Mouse (Mus musculus) hindlimb bud, embryonic 11.5 days (tissue): Measurements from ENCODE around the gene Gm20869.
"Not testable (repeated sequence)": the region's sequence is repeated elsewhere in the genome, so short reads cannot be mapped to it uniquely, and the experiment has no call there.

Experiments used
- DNase-seq: peaks from one replicate; pipeline ENCODE4 v3.0.0-alpha.2; 2012; ENCODE audit warnings: low read depth, low spot score; ENCODE audit errors: extremely low spot score

Gene Gm20869

GRCm38 (mm10) chrY:71469149-71469548 is at the start of gene Gm20869:
TSS of gene Gm20869 (plus strand) at chrY:71469449.
- DNase-seq, result not testable (repeated sequence)
